Mouse (Mus musculus) kidney, embryonic 16.5 days (tissue): ENCODE results near the gene Ptprj. TPM values are rescaled to one million over a fixed set of nuclear protein-coding genes. Genes with fewer than 3 reads are reported as not detected.
A peak's percentile ranks its signal among the peaks of the same experiment; 100 is the strongest.

Experiments
- ATAC-seq: fragments of 200-750 bp; cut with Nextera tagmentation; 2 replicates; pipeline ENCODE4 v1.8.0; 2017; ENCODE audit warnings: moderate TSS enrichment; ENCODE audit not compliant: low FRiP score, low TSS enrichment
- H3K27ac ChIP-seq: fragments of 300-500 bp; sonication (generic); 2 replicates; pipeline ENCODE4 v1.5.1; 2014; ENCODE audit warnings: low read length
- H3K27me3 ChIP-seq: fragments of 300-500 bp; sonication (generic); 2 replicates; pipeline ENCODE4 v1.6.1; 2014; ENCODE audit warnings: low read length, control low read depth, mixed read lengths; ENCODE audit not compliant: insufficient read depth
- H3K36me3 ChIP-seq: fragments of 300-500 bp; sonication (generic); 2 replicates; pipeline ENCODE4 v1.6.1; 2014; ENCODE audit warnings: low read length, control low read depth, mixed read lengths; ENCODE audit not compliant: insufficient read depth
- H3K4me1 ChIP-seq: fragments of 300-500 bp; sonication (generic); 2 replicates; pipeline ENCODE4 v1.6.1; 2014; ENCODE audit warnings: low read length, control low read depth, mixed read lengths; ENCODE audit not compliant: insufficient read depth
- H3K4me2 ChIP-seq: fragments of 300-500 bp; sonication (generic); replicated peaks from 2 replicates; pipeline ENCODE4 v1.6.1; 2014; ENCODE audit warnings: low read depth, low read length
- H3K4me3 ChIP-seq: fragments of 300-500 bp; sonication (generic); 2 replicates; pipeline ENCODE4 v1.5.1; 2014; ENCODE audit warnings: mild to moderate bottlenecking, low read length
- H3K9ac ChIP-seq: fragments of 300-500 bp; sonication (generic); replicated peaks from 2 replicates; pipeline ENCODE4 v1.6.1; 2014; ENCODE audit warnings: low read length
- H3K9me3 ChIP-seq: fragments of 300-500 bp; sonication (generic); 2 replicates; pipeline ENCODE4 v1.6.1; 2016; ENCODE audit warnings: low read length, control low read depth
- WGBS: fragments of 180-500 bp; shearing (Covaris S2); extraction: QIAGEN DNeasy Blood & Tissue Kit; methylation state at CpG from one replicate; pipeline ENCODE4 v1.1.7; 2014; 5-methylcytosine and 5-hydroxymethylcytosine counted together
- polyA plus RNA-seq: library from polyadenylated mRNA; unstranded; fragments of >200 nt; fragmentation: Nextera tagmentation; extraction: Ambion mirVana; gene quantifications from 2 replicates; pipeline ENCODE4 v1.2.1, GENCODE M21; 2015

The Ptprj gene
- polyA plus RNA-seq, 1 experiment from 2014 or later: 7.0 TPM

DNA sequence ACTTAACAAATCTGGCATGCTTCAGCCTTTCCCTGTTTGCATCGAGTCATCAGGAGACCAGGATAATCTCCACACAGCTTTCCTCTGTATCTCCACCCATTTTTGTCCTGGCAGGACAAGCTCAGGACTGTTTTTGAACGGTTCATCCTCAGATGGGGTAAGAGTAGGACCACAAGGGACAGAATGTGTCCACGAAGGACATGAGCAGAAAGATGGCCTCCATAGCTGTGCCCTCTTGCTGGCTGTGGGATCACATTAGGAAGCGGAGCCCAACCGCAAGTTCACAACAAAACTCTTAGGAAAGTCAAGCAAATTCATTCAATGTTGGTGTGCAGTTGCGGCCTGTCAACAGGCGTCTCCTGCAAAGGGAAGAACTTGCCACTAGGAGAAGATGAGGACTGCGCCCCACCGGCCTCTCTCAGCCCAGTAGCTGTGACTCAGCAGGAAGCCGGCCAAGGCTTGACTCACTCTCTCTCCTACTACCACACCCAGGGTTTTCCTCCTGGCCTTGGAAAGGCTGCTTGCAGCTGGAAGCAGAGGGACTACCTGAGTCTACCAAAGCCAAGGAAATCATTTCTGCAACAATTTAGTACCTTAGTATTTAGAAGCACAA is 31.6 kb upstream of the Ptprj start:
- ATAC-seq: no peak
- 85% methylated on average over 10 of the region's 10 CpGs for WGBS

DNA sequence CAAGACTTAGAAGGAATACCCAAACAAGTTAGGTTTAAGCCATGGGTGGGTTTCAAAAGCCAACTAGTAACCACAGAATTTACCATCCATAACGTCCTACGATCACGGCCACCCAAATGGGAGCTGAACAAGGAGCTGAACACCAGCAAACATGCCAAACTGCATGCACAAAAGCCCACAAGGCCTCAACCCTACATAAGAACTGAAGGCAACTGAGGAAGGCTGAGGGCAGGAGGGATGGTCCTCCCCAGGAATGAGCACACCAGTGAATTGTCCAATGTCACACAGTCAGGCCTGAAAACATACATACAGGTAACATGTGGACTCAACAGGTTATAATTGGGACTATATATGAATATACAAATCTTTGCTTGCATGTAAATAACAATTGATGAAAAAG is 20.6 kb upstream of the Ptprj start:
- Histone ChIP-seq H3K9ac (no peak overlapping the region), H3K4me2 (no peak overlapping the region), H3K4me3 (no peak overlapping the region), H3K36me3 (no peaks in the 10 kb centered on the region), H3K9me3 (no peaks in the 10 kb centered on the region), H3K27ac (no peak overlapping the region), H3K4me1 (no peaks in the 10 kb centered on the region), H3K27me3 (no peaks in the 10 kb centered on the region)
- 87% methylated on average over 3 of the region's 3 CpGs for WGBS
- ATAC-seq: no peak

More for the DNA sequence above, 31.6 kb upstream of the Ptprj start:
- Histone ChIP-seq H3K4me1 (no peaks in the 10 kb centered on the region), H3K9me3 (no peaks in the 10 kb centered on the region), H3K9ac (no peak overlapping the region), H3K27me3 (no peaks in the 10 kb centered on the region), H3K36me3 (no peaks in the 10 kb centered on the region), H3K27ac (no peak overlapping the region), H3K4me3 (no peak overlapping the region), H3K4me2 (no peak overlapping the region)

DNA sequence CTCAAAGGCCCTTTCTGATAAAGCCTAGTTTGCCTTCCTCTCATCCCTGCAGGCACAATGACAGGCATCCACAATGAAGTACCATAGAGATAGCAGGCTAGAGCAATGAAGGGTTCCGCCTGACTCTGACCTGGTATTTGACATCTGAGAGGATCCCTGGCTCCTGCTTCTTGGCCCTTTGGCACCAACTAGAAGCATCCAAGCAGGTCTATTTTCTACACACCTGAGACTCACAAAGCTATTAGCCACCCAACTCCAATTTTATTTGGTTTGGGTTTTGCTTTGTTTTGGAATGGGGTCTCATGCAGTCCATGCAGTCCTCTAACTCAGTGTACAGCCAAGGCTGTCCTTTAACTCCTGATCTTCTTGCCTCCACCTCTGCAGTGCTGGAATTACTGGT is 7.7 kb upstream of the Ptprj start:
- ATAC-seq: no peak
- WGBS: 95% methylated on average over 1 of the region's 1 CpGs
- no peak overlapping the region for H3K4me2 ChIP-seq
- H3K27me3 ChIP-seq: no peaks in the 10 kb centered on the region
- H3K27ac ChIP-seq: no peak overlapping the region
- peaks cover 1% of the 10 kb centered on the region; the same call in 1 of the 2 replicates for H3K9me3 ChIP-seq
- no peaks in the 10 kb centered on the region for H3K36me3 ChIP-seq
- H3K9ac ChIP-seq: no peak overlapping the region
- no peaks in the 10 kb centered on the region for H3K4me1 ChIP-seq
- no peak overlapping the region for H3K4me3 ChIP-seq

DNA sequence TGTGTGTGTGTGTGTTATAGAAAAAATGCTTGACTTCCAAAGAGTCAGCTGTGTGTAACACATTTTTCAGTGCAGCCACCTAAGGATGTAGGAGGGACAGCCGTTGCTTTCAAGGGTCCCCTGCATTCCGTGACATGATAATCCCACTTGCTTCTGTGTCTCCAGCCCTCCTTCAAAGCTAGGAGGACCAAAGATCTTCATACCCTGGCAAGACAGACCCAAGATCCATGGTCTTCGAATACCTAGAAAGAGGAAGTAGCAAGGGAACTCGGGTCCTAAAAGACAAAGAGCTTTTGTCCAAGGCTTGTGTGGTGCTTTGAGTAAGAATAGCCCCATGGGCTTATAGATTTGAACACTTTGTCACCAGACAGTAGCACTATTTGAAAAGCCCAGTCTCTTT is 4.1 kb upstream of the Ptprj start:
- H3K27ac ChIP-seq: peak overlapping the region; percentile 81
- ATAC-seq: no peak

DNA sequence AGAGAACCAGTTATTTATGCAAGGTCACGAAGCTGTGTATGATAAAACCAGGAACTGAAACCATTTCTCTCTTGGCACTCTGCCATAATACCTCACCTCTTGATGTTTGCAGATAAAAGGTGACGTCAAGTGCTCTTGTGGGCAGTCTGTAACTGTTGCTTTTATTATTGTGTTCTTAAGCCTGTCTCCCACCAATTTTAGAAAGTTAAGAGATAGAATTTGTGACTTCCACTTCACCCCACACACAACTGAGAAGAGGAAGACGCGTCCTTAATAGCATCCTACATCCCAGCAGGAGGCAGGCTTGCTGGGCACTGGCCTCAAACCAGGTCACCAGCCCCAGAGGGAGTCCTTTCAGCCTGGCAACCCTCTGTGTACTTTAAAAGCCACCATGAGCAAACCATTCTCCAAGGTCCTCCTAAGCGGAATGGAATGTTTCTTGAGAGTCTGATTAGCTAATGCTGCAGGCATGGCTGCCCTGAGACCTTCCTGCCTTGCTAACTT is 3.2 kb upstream of the Ptprj start:
- Histone ChIP-seq H3K36me3 (no peaks in the 10 kb centered on the region), H3K27ac (peak overlapping the region; percentile 34), H3K4me3 (no peak overlapping the region), H3K27me3 (0 out of 2 replicates have a peak, but pooled peaks cover 2% of the 10 kb centered on the region), H3K4me1 (peaks cover 18% of the 10 kb centered on the region), H3K4me2 (no peak overlapping the region), H3K9ac (no peak overlapping the region), H3K9me3 (no peaks in the 10 kb centered on the region)
- 39% methylated on average over 5 of the region's 5 CpGs for WGBS
- no peak for ATAC-seq

More for the DNA sequence above, 4.1 kb upstream of the Ptprj start:
- H3K9ac ChIP-seq: peak overlapping the region; percentile 15; the same call in 1 of the 2 replicates
- no peak overlapping the region for H3K4me3 ChIP-seq
- no peaks in the 10 kb centered on the region for H3K36me3 ChIP-seq
- no peaks in the 10 kb centered on the region for H3K9me3 ChIP-seq
- 60% methylated on average over 4 of the region's 4 CpGs for WGBS
- 0 out of 2 replicates have a peak, but pooled peaks cover 2% of the 10 kb centered on the region for H3K27me3 ChIP-seq
- peaks cover 14% of the 10 kb centered on the region for H3K4me1 ChIP-seq
- H3K4me2 ChIP-seq: no peak overlapping the region

GRCm38 (mm10) chr2:90582814-90583213 is 2.4 kb upstream of the Ptprj start:
- no peak for ATAC-seq
- H3K4me3 ChIP-seq: no peak overlapping the region
- 0 out of 2 replicates have a peak, but pooled peaks cover 2% of the 10 kb centered on the region for H3K27me3 ChIP-seq
- peaks cover 21% of the 10 kb centered on the region for H3K4me1 ChIP-seq
- no peak overlapping the region for H3K9ac ChIP-seq
- H3K36me3 ChIP-seq: no peaks in the 10 kb centered on the region
- 67% methylated on average over 2 of the region's 2 CpGs for WGBS
- no peak overlapping the region for H3K4me2 ChIP-seq
- peak overlapping the region; percentile 32; the same call in 1 of the 2 replicates for H3K27ac ChIP-seq
- no peaks in the 10 kb centered on the region for H3K9me3 ChIP-seq

DNA sequence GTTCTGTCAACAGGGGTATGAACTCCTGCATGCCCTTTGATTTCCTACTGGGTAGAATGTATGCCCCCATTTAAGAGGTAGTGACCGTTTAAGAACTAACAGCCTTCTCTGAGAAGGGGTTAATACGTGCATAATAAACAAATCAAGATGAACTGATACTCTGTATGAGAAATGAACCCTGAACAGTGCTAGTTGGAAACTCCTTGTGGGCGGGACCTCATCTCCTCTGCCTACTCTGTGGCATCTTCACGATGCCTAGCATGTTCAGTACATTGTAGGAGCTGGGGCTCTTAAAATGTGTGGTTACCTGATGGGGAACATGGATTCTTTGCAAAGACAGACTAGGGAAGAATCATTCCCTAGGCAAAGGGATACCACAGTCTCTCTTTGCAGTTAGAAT is 1.9 kb upstream of the Ptprj start:
- no peak overlapping the region for H3K4me3 ChIP-seq
- no peaks in the 10 kb centered on the region for H3K36me3 ChIP-seq
- peaks cover 21% of the 10 kb centered on the region for H3K4me1 ChIP-seq
- H3K27ac ChIP-seq: no peak overlapping the region
- WGBS: 67% methylated on average over 4 of the region's 4 CpGs
- ATAC-seq: no peak
- no peaks in the 10 kb centered on the region for H3K9me3 ChIP-seq
- H3K4me2 ChIP-seq: no peak overlapping the region
- no peak overlapping the region for H3K9ac ChIP-seq
- H3K27me3 ChIP-seq: 0 out of 2 replicates have a peak, but pooled peaks cover 2% of the 10 kb centered on the region

DNA sequence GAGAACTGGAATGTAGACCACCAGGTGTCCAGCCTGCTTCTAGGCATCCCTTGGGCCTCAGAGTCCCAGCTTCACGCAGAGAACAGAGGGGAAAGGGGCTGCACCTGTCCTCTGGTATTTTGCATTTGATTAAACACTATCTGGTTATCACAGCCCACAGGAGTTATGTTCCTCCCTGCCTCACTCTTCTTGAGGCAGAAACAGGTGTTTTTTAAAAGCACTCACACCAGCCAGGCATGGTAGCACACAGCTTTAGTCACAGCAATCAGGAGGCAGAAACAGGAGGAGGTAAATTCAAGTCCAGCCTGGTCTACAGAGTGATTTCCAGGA is 1.3 kb upstream of the Ptprj start:
- no peak overlapping the region for H3K9ac ChIP-seq
- H3K27me3 ChIP-seq: 0 out of 2 replicates have a peak, but pooled peaks cover 2% of the 10 kb centered on the region
- 33% methylated on average over 1 of the region's 1 CpGs for WGBS
- peaks cover 25% of the 10 kb centered on the region for H3K4me1 ChIP-seq
- no peak overlapping the region for H3K4me3 ChIP-seq
- H3K9me3 ChIP-seq: no peaks in the 10 kb centered on the region
- ATAC-seq: no peak
- H3K4me2 ChIP-seq: no peak overlapping the region
- H3K36me3 ChIP-seq: no peaks in the 10 kb centered on the region
- 0 out of 2 replicates have a peak overlapping the region, but pooled peaks have one; percentile 25 for H3K27ac ChIP-seq

- Histone ChIP-seq H3K4me3 (peak overlapping the region; percentile 89), H3K27me3 (0 out of 2 replicates have a peak, but pooled peaks cover 2% of the 10 kb centered on the region), H3K4me1 (peaks cover 25% of the 10 kb centered on the region), H3K27ac (peak overlapping the region; percentile 93), H3K36me3 (no peaks in the 10 kb centered on the region), H3K4me2 (peak overlapping the region; percentile 84), H3K9ac (peak overlapping the region; percentile 91), H3K9me3 (no peaks in the 10 kb centered on the region)
- peak; percentile 58 for ATAC-seq
- 10% methylated on average over 11 of the region's 11 CpGs for WGBS
These were observed 754 bp upstream of the Ptprj start for GRCm38 (mm10) chr2:90581006-90581795.
